Mouse (Mus musculus) intestine, embryonic 14.5 days (tissue): ENCODE results near the gene Slc6a18. TPM values are rescaled to one million over a fixed set of nuclear protein-coding genes. Genes with fewer than 3 reads are reported as not detected.
"Not testable (repeated sequence)": the region's sequence is repeated elsewhere in the genome, so short reads cannot be mapped to it uniquely, and the experiment has no call there.

ENCODE experiments used
- ATAC-seq: fragments of 200-750 bp; cut with Nextera tagmentation; replicated peaks from 2 replicates; pipeline ENCODE4 v1.8.0; 2017; ENCODE audit warnings: low read depth, moderate number of reproducible peaks, moderate TSS enrichment, moderate library complexity; ENCODE audit not compliant: low FRiP score, low TSS enrichment
- DNase-seq: peaks from one replicate; pipeline ENCODE4 v3.0.0-alpha.2; 2018; ENCODE audit warnings: low spot score
- H3K27ac ChIP-seq: fragments of 300-500 bp; sonication (generic); 2 replicates; pipeline ENCODE4 v1.5.1; 2014; ENCODE audit warnings: low read depth, mild to moderate bottlenecking, control low read depth
- H3K27me3 ChIP-seq: fragments of 300-500 bp; sonication (generic); replicated peaks from 2 replicates; pipeline ENCODE4 v1.6.1; 2014; ENCODE audit warnings: low read length, control low read depth; ENCODE audit not compliant: control insufficient read depth, insufficient read depth
- H3K36me3 ChIP-seq: fragments of 300-500 bp; sonication (generic); 2 replicates; pipeline ENCODE4 v1.6.1; 2014; ENCODE audit warnings: low read length, control low read depth; ENCODE audit not compliant: control insufficient read depth, insufficient read depth
- H3K4me1 ChIP-seq: fragments of 300-500 bp; sonication (generic); replicated peaks from 2 replicates; pipeline ENCODE4 v1.6.1; 2014; ENCODE audit warnings: low read length, control low read depth, mixed read lengths; ENCODE audit not compliant: control insufficient read depth, insufficient read depth
- H3K4me2 ChIP-seq: fragments of 300-500 bp; sonication (generic); 2 replicates; pipeline ENCODE4 v1.6.1; 2014; ENCODE audit warnings: low read length
- H3K4me3 ChIP-seq: fragments of 300-500 bp; sonication (generic); 2 replicates; pipeline ENCODE4 v1.5.1; 2014; ENCODE audit warnings: low read depth, low read length, control low read depth, mixed read lengths
- H3K9ac ChIP-seq: fragments of 300-500 bp; sonication (generic); 2 replicates; pipeline ENCODE4 v1.6.1; 2014; ENCODE audit warnings: mild to moderate bottlenecking, low read length
- H3K9me3 ChIP-seq: fragments of 300-500 bp; sonication (generic); 2 replicates; pipeline ENCODE4 v1.6.1; 2016; ENCODE audit warnings: low read length, control low read depth; ENCODE audit not compliant: control insufficient read depth
- WGBS: fragments of 180-500 bp; shearing (Covaris S2); extraction: QIAGEN DNeasy Blood & Tissue Kit; methylation state at CpG from one replicate; pipeline ENCODE4 v1.1.7; 2014; 5-methylcytosine and 5-hydroxymethylcytosine counted together
- polyA plus RNA-seq: library from polyadenylated mRNA; unstranded; fragments of >200 nt; fragmentation: Nextera tagmentation; extraction: Ambion mirVana; gene quantifications from 2 replicates; pipeline ENCODE4 v1.2.1, GENCODE M21; 2014

Slc6a18 gene
- polyA plus RNA-seq, 1 experiment from 2014 or later, result not detected

DNA sequence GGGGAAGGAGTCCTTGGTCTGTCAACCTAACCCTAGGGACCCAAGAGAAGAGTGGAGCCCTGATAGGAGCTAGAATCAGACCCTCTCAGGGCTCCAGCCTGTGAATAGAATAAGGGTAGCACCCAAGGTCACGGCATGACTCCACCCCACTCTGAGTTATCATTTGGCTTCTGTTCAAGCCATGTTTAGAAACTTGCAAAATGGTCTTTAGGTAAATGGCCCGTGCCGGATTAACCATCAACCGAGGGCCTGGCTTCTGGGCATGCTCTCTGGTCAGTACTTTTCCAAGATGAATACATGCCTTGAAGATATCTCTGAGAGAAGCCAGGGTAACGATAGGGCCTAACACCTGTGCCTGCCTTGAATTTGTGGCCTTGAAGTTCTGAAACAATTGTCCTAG is 33.4 kb upstream of the Slc6a18 start:
- 88% methylated on average over 5 of the region's 5 CpGs for WGBS
- Histone ChIP-seq H3K9me3 (no peaks in the 10 kb centered on the region), H3K36me3 (no peaks in the 10 kb centered on the region), H3K27ac (no peak overlapping the region), H3K4me3 (no peak overlapping the region), H3K4me1 (no peaks in the 10 kb centered on the region), H3K9ac (no peak overlapping the region), H3K27me3 (no peaks in the 10 kb centered on the region), H3K4me2 (no peak overlapping the region)
- DNase-seq (no peak), ATAC-seq (no peak)

DNA sequence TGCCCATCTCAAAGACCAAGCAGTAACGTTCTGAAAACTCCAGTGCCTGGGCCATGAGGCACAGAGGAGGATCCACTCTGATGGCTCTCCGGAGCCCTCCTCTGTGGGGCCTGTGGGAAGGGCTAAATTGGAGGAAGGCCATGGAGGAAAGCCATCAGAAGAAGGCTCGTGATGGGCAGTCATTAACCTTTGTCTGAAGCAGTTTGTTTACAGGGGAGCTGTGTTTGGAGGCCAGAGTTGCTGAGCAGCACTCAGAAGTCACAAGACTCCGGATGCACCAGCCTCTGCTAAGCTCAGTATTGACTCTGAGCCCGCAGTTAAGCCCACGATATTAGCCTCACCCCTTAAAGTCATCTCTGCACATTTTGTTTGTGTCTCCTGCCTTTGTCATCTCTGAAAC is 31.7 kb upstream of the Slc6a18 start:
- Histone ChIP-seq H3K4me3 (no peak overlapping the region), H3K36me3 (no peaks in the 10 kb centered on the region), H3K4me1 (no peaks in the 10 kb centered on the region), H3K9ac (no peak overlapping the region), H3K27me3 (no peaks in the 10 kb centered on the region), H3K4me2 (no peak overlapping the region), H3K9me3 (no peaks in the 10 kb centered on the region), H3K27ac (no peak overlapping the region)
- no peak for DNase-seq
- 50% methylated on average over 6 of the region's 6 CpGs for WGBS
- ATAC-seq, result no peak

DNA sequence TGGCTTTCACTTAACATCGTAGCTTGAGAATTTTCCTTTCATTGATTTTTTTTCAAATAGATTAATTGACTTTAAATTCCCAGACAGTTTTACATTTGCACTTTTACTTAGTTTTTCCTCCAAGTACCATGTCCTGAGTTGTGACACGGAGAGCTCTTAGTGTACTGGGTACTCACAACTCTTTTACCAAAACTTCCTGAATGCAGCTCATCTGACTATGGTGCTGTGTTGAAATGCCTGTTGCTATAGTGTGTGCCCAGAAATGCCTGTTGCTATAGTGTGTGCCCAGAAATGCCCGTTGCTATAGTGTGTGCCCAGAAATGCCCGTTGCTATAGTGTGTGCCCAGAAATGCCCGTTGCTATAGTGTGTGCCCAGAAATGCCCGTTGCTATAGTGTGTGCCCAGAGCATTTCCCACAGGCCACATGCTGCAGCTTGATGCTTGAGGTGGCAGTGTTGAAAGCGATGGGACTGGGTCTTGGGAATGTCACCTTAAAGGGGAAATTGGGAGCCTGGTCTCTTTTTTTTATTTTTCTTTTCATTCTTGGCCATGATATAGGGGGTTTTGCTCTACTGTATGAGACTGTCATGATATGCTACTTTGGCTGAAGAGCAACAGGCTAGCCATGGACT is 27.0 kb upstream of the Slc6a18 start, which contains the start of gene Slc6a19:
Gene Slc6a19, minus strand, starts transcription at position 172 of the 632 bp plus-strand sequence.
- Histone ChIP-seq H3K27ac (no peak within 1 kb of the TSS), H3K9me3 (no peaks in the 10 kb centered on the region), H3K4me2 (no peak within 1 kb of the TSS), H3K9ac (no peak within 1 kb of the TSS), H3K4me1 (no peaks in the 10 kb centered on the region), H3K27me3 (no peaks in the 10 kb centered on the region), H3K36me3 (no peaks in the 10 kb centered on the region), H3K4me3 (no peak within 1 kb of the TSS)
- WGBS, result 90% methylated on average over 7 of the region's 7 CpGs
- ATAC-seq (no peak), DNase-seq (no peak)

DNA sequence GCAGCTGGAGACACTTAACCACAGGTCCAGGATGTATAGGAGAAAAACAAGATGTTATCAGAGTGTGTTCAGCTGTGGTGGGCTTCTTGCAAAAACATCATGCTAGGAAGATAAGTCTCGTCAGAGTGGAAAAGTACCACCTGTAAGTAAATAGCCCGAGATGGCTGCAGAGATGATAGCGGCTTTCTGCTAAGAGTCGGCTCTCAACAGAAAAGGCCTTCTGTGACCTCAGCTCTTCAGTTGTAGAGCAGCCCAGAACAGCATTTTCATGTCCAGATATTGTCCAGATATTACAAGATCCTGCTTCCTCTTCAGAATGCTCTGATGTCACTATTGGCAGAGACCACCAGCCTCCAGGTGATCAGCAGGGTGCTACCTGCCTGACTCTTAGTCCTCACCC is 25.7 kb upstream of the Slc6a18 start:
- not testable (repeated sequence) for H3K27ac ChIP-seq, H3K36me3 ChIP-seq, H3K27me3 ChIP-seq, ATAC-seq, H3K9ac ChIP-seq, DNase-seq, H3K9me3 ChIP-seq, H3K4me3 ChIP-seq, H3K4me1 ChIP-seq, H3K4me2 ChIP-seq
- 64% methylated on average over 4 of the region's 4 CpGs for WGBS

DNA sequence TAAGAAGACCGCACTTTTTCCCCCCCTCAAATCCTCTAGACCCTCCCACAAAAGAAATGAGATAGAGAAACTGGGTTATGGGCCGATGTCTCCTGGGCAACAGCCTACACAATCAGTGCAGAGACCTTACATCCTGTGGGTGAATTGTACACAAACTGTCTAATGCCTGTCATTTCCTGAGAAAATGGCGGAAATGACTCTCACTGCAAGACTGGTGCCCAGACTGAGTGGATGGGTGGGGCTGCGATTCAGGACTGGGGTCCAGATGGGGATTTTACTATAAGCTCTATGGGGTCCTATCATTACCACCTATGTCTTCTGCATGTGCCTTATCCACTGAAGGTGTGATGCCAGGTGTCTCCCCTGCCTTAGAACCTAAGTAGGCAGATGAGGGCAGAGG is 25.0 kb upstream of the Slc6a18 start:
- no peak overlapping the region for H3K9ac ChIP-seq
- no peaks in the 10 kb centered on the region for H3K27me3 ChIP-seq
- no peaks in the 10 kb centered on the region for H3K9me3 ChIP-seq
- no peaks in the 10 kb centered on the region for H3K4me1 ChIP-seq
- H3K4me2 ChIP-seq, result no peak overlapping the region
- 75% methylated on average over 4 of the region's 4 CpGs for WGBS
- no peak overlapping the region for H3K4me3 ChIP-seq
- DNase-seq (no peak), ATAC-seq (no peak)
- H3K27ac ChIP-seq, result no peak overlapping the region
- no peaks in the 10 kb centered on the region for H3K36me3 ChIP-seq

DNA sequence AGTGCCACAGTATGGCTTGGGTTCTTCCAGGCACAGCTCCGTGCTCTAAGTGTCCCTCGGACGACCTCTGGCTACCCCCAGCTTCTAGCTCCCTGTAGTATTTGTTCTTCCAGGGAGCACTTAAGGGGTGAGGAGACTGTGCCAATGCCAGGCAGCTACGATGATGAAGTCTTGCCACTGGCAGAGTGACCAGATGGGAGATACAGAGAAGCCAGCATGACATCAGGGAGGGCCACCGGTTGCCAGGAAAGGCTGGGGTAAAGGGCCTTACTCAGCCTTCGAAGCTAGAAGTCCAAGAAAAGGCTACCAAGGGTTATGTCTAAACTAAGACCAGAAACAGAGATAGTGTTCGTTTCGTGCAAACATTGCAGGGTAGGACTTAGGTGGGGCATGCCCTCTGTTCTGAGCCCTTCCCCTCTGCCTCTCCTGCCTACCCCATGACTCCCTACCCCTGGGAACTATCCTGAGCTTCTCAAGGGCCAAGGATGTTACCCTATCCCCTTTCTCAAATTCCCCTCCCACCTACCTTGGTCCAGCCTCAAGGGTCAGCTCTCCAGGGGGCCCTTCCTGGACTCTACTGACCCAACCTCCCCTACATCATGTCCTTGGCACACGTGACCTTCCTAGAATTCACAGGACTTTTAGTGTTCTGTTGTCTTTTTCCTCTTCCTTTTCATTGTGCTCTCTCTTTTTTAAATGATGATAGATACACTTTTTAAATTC is 23.5 kb upstream of the Slc6a18 start:
- H3K4me2 ChIP-seq, result no peak overlapping the region
- WGBS, result 75% methylated on average over 9 of the region's 9 CpGs
- no peak for ATAC-seq
- H3K27me3 ChIP-seq, result no peaks in the 10 kb centered on the region
- H3K36me3 ChIP-seq, result no peaks in the 10 kb centered on the region
- no peak overlapping the region for H3K4me3 ChIP-seq
- H3K4me1 ChIP-seq, result no peaks in the 10 kb centered on the region
- H3K27ac ChIP-seq, result no peak overlapping the region
- H3K9ac ChIP-seq, result no peak overlapping the region
- DNase-seq, result no peak
- H3K9me3 ChIP-seq, result no peaks in the 10 kb centered on the region

DNA sequence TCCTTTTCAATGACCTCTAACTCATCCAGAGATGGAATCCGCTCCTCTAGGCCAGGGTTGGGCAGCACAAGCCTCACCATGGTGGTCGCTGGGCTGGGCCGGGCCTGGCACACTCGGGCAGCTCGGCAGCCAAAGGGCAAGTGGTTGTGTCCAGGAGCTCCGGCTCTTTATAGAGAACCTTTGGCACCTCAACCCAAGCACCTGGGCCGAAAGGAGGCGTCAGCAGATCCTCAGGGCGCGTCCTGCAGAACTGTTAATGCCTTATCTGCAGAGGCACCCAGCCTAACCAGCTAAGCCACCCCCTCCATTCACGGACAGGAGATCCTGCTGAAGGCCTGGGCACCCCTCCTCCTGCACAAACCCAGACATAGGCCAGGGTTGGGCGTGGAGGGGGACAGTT is 22.7 kb upstream of the Slc6a18 start:
- ATAC-seq (no peak), DNase-seq (no peak)
- 86% methylated on average over 12 of the region's 12 CpGs for WGBS
- no peak overlapping the region for H3K27ac ChIP-seq
- H3K4me1 ChIP-seq, result no peaks in the 10 kb centered on the region
- H3K9me3 ChIP-seq, result no peaks in the 10 kb centered on the region
- no peak overlapping the region for H3K4me2 ChIP-seq
- no peaks in the 10 kb centered on the region for H3K36me3 ChIP-seq
- no peak overlapping the region for H3K9ac ChIP-seq
- H3K4me3 ChIP-seq, result no peak overlapping the region
- H3K27me3 ChIP-seq, result no peaks in the 10 kb centered on the region

DNA sequence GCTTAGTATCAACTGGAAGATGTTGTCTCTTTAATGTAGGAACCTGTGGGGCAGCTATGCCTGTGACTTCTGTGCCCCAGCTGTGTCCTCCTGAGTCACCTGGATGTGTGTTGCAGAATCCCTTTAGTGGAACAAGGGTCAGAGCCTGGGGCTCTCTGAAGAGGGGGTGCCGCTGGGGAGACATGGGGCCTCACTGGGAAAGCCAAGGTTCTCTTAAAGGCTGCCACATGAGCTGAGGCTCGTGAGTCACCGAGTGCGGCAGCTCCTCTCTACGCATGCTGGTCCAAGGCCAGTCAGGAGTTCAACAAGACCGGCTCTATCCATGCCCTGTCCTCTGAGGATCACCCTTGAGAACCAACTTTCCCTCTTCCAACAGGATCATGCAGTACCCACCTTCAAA is 21.9 kb upstream of the Slc6a18 start:
- no peak overlapping the region for H3K4me2 ChIP-seq
- WGBS, result 97% methylated on average over 6 of the region's 6 CpGs
- no peaks in the 10 kb centered on the region for H3K4me1 ChIP-seq
- H3K36me3 ChIP-seq, result no peaks in the 10 kb centered on the region
- H3K9me3 ChIP-seq, result no peaks in the 10 kb centered on the region
- ATAC-seq (no peak), DNase-seq (no peak)
- H3K4me3 ChIP-seq, result no peak overlapping the region
- no peak overlapping the region for H3K27ac ChIP-seq
- no peaks in the 10 kb centered on the region for H3K27me3 ChIP-seq
- H3K9ac ChIP-seq, result no peak overlapping the region

DNA sequence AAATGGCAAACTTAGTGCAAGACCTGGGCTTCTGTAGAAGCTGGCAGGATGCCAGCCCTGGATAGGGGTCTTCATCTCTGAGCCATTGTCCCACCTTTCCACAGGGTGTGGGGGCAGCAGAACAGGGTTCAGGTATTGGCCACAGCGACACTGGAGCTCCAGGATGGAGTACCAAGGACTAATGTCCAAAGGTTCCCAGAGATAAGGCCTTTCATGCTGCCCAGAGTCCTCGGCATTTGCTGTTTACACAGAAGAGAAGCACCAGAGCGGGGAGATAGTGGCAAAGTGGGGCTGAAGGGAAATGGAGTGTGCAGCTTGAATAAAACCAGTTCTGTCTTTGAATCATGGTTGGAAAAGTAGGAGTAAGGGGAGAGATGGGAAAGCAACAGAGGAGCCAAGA is 18.7 kb upstream of the Slc6a18 start:
- Histone ChIP-seq H3K9ac (no peak overlapping the region), H3K4me3 (no peak overlapping the region), H3K27ac (no peak overlapping the region), H3K9me3 (no peaks in the 10 kb centered on the region), H3K27me3 (no peaks in the 10 kb centered on the region), H3K4me1 (no peaks in the 10 kb centered on the region), H3K4me2 (no peak overlapping the region), H3K36me3 (no peaks in the 10 kb centered on the region)
- no peak for ATAC-seq
- DNase-seq, result no peak
- 57% methylated on average over 3 of the region's 3 CpGs for WGBS
